Mouse (Mus musculus) right cerebral cortex, postnatal 25 days (tissue): ENCODE results near the gene Selplg.

Source experiments
- DNase-seq: peaks from one replicate; pipeline ENCODE4 v3.0.0; 2022

Selplg gene

GRCm38 (mm10) chr5:113832490-113832901, at the start of gene Selplg:
Selplg (minus strand) TSS chr5:113832644.
- DNase-seq: peak; percentile 48

DNA sequence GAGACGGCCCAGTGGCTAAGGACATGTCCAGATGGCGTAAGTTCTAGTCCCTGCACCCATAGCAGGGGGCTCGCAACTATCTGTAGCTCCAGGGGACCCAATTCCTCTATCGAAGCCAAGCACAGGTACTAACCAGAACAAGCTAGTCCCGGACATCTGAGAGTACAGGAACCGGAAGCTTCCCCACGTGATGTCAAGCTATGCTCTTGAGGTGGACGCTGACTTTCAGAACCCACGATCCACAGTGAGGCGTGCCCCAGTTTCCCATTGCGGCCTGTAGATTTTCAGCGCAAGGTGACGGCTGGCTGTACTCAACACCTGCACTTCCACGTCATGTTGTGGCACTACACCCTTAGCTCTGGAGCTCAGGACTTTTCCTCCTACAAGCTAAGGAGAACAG, 48.7 kb upstream of the Selplg start:
- no peak for DNase-seq

DNA sequence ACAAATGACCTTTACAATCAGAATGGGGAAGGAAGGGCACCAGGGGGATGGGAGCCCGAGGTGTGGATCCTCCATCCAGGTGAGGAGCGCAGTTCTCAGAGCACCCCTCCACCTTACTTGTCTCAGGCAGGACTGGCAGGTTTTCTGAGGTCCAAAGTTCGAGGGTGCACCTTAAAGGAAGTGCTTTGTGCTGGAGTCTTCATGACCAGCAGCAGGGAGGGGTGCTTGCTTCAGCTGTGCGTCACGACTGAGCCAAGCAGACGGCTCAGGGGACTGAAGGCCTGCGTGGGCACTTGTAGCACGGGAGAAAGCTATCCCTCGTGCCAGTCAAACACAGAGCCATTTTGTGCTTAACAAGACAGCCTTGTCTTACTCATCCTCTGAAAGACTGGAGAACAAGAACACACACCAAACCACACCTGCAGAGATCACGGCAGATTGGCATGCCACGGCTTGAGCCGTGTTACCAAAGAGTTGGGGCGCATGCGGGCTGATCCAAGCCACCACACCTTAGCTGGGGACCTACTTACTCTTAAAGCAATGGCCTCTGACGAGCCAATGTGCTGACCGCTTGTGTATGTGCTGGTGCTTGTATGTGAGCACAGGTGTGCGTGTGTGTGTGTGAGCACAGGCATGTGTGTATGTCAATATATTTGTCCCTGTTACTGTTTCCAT, 46.6 kb upstream of the Selplg start:
- DNase-seq: no peak

DNA sequence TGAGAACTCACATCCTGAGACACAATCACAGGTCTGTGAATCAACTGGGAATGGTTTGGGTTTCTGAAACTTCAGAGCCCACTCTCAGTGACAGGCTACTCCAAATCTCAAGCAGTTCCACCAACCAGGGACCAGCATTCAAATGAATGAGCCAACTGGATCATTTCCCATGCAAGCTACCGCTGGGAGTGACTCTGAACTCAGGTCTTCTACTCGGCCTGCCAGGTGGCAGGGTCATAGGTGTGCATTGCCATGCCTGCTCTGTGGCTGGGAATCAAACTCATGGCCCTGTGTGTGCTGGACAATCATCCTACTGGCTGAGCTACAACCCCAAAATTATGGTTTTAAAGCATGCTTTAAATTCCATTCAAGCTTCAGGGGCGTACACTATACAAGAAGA, 45.1 kb upstream of the Selplg start:
- DNase-seq: no peak

GRCm38 (mm10) chr5:113876176-113876575, 43.7 kb upstream of the Selplg start:
- no peak for DNase-seq

DNA sequence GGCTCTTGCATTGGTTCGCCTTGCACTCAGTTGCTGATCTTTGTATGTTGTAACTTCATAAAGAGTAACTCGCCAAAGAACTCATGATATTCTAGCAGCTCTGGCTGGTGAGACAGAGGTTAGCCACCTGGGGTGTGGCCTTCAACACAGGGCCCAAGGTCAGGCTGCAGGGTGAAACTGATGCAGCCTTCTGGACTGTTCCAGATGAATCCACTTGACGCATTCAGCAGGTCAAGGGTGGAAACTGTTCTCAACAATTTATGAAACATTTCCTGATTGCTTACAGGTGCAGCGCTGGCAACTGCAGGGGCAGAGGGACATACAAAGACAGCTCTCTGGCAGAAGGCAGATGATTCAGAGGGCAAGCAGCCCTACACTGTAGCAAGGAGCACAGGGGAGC, 43.2 kb upstream of the Selplg start:
- DNase-seq: no peak

GRCm38 (mm10) chr5:113874063-113875024, 41.9 kb upstream of the Selplg start:
- no peak for DNase-seq

GRCm38 (mm10) chr5:113872936-113873912, 40.8 kb upstream of the Selplg start:
- peak; percentile 39 for DNase-seq

- DNase-seq: no peak
Measured at GRCm38 (mm10) chr5:113871903-113872548, 39.6 kb upstream of the Selplg start.

DNA sequence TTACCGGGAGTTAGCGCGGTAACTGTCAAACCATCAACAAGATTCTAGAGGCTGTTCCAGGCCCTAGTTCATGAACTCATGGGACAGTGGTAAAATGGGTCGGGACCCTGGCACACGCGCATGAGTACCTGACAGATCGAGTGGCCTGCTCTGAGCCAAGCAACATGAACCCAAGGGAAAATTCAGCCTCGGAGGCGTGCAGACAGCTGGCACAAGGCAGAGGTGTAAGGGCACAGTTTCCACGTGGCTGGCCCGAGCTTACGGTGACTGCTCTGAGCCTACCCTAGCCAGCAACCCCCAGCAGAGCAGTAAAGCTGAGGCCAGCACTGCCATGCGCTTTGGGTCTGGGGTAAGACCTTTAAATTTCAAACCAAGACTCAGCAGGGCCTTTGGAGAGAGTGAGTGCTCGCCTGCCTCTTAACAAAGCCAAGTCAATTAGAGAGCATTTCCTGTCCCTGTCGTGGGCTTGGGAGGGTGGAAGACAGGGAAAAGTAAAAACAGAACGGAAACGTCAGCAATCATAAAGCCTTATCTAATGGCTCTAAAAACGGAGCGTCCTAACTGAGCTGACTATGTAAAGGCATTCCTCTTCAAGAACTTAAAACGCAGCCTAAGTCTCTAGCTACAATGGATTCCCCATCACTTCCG, 38.1 kb upstream of the Selplg start:
- DNase-seq: no peak

GRCm38 (mm10) chr5:113869132-113869531, 36.7 kb upstream of the Selplg start:
- DNase-seq: no peak

DNA sequence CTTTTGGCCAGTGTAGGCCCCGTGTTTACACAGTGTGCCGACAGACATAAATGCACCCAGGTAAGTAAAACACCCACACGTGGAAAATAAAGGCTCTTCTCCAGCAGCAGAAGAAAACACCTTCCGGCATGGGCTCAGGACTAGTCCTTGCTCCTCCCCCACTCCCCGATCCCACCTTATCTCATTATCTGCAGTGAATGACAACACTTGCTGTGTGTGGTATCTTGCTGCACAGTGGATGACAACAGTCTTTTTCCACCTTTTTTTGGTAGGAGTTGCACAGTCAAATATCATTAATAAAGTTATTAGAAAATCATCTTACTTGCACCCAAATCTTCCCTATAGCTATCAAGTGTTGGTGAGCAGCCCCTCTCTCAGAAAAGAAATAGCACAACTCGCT, 32.5 kb upstream of the Selplg start:
- no peak for DNase-seq

DNA sequence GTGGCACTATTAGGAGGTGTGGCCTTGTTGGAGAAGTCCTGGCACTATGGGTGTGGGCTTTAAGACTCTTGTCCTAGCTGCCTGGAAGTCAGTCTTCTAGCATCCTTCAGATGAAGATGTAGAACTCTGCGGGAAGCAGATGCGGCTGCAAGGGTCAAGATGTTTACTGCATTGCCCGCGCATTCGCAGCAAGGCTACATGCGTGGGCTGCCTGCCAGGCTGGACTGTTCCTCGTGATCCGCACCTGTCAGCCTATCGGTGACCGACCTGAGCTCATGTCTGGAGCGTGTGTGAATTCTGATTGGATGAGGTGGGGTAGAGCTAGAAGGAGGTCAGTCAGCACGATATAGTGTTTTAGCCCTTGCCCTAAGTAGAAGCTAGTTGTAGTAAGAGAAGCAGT, 31.6 kb upstream of the Selplg start:
- DNase-seq: no peak

- peak; percentile 58 for DNase-seq
Measured at GRCm38 (mm10) chr5:113862418-113862817, 30.0 kb upstream of the Selplg start.

GRCm38 (mm10) chr5:113861294-113861693, 28.9 kb upstream of the Selplg start:
- DNase-seq: no peak

DNA sequence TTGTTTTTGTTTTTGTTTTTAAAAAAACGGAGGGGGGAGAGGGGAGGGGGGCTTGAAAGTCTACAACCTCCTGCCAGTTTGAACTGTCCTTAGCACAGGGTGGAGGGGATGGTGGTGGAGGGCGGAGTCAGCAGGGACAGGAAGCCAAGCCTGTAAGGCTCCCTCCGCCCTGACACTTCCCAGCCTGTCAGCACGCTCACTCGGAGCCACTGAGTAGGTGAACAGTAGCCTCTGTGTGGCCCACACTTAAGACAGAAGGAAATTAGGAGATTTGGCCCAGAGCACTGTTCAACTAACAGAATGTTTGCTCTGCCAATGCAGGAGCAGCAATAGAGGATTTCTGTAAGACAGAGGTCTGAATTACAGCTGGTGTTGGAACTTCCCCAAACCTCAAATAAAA, 26.5 kb upstream of the Selplg start:
- DNase-seq: no peak

DNA sequence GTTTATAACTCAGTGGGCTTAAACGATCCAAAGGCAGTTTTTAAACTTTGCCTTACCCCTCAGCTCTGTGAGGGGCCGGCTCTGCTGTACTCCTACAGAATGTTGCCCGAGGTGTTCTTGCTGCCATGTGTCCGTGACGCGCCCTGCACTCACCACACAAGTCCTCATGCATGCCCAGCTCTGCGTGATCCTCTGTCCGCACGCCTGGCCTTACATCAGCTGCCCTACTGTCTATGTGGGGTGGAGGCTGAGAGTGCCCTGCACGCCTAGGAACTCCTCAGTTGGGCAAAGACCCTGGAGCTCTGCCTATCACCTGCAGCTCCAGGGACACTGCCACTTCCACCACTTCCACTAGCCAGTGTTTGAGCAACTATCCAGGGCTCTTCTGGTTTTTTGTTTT, 26.1 kb upstream of the Selplg start:
- DNase-seq: no peak

DNA sequence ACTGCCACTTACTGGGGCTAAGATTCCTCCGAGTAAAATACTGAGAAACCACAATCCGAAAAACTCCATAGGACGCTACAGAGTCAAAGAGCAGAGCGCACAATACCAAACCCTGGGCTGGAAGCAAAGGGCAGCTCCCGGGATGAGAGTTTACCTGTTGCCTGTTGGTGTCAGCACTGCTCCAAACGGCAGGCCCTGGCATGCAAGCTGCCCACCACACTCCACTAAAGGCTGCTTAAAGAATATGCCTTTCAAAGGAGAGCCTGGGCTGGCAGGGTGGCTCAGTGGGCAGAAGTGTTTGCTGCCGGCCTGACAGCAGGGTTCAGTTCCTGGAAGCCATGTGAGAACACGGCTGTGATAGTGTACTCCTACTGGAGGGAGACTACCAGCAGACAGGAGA, 25.2 kb upstream of the Selplg start:
- no peak for DNase-seq

GRCm38 (mm10) chr5:113856631-113857030, 24.2 kb upstream of the Selplg start:
- DNase-seq: no peak

DNA sequence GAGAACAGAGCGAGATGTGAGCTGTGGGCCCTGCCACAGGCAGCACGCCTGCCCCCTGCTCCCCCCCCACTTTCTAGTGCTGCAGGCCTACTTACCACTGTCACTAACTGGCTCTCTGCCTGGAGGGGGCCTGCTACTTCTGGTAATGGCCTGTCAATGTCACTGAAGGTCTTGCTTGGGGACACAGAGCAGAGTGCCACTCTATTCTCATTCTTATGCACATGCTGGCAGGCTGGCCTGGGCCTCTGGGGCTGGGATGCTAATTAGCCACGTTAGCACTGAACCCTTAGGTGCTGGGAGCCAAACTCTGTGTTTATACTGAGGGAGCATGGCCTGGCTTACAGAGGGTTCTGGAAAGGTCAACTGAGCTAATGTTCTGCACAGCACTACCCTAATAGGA, 23.3 kb upstream of the Selplg start:
- no peak for DNase-seq

- DNase-seq: no peak
Measured at GRCm38 (mm10) chr5:113855117-113855516, 22.7 kb upstream of the Selplg start.

- peak; percentile 77 for DNase-seq
Measured at GRCm38 (mm10) chr5:113854494-113854893, 22.1 kb upstream of the Selplg start.
